Mouse (Mus musculus) neutrophil, adult 65 days (primary cell): ENCODE data around the gene Usp10. TPM values are rescaled to one million over a fixed set of nuclear protein-coding genes. Genes with fewer than 3 reads are reported as not detected.

Source experiments
- total RNA-seq: library from RNA; stranded (reverse); gene quantifications from 2 replicates; pipeline ENCODE4 v1.2.4, GENCODE M21; 2023

The Usp10 gene
- total RNA-seq, result 13.7 and 16.1 TPM in 2 replicates

GRCm38 (mm10) chr8:119909944-119910546 is at the start of gene Usp10:
Gene Usp10 (plus strand): TSS chr8:119910360.

GRCm38 (mm10) chr8:119861706-119862389 is 48.3 kb upstream of the Usp10 start, which contains the start of gene Klhl36:
Gene Klhl36 (plus strand): TSS chr8:119862266.

DNA sequence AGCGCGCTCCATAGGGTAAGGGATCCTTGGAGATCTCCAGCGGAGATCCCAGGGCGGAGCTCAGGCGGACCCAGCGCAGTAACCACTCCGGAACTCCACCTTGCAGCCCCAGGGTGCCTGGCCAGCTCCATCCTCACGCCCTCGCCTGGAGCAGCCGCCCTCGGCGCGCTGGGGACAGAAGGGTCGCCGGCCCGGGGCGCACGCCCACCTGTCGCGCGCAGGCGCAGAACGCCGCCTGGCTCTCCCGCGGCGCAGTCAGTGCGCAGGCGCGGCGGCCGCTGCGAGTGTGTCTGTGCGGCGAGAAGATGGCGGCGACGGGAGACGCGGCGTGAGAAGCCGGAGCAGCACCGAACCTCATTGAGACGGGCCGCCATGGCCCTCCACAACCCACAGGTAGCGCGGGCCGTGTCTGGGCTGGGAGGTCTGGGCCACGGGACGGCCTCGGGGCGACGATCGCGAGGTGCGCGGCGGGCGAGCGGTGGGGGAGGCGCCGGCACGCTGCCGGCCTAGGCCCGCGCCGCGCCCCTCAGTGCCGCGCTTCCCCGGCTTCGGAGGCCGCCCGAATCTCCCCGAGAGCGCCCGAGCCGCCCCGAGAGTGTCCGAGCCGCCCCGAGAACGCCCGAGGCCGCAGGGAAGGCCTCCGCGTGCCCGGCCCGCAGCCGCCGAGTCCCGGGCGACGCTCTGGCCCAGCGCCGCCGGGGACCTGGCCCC is 542 bp downstream of the Usp10 start, which contains the start of gene Gm20388:
Gene Gm20388, plus strand, starts transcription at position 295 of the 711 bp plus-strand sequence.

GRCm38 (mm10) chr8:119992249-119992648 is 82.1 kb downstream of the Usp10 start, which contains the start of gene Crispld2:
Gene Crispld2 (plus strand): TSS chr8:119992438.

Other genes with a start within 250 kb of the Usp10 start
- gene Wfdc1, start 244.0 kb upstream of the Usp10 start, total RNA-seq, result not detected in 2 replicates
- 0.27 and 0.28 TPM in 2 replicates for gene Atp2c2, start 210.4 kb upstream of the Usp10 start, total RNA-seq
- 7.8 and 8.8 TPM in 2 replicates for gene Tldc1, start 131.9 kb upstream of the Usp10 start, total RNA-seq
- gene Cotl1, start 69.8 kb upstream of the Usp10 start, total RNA-seq, result 958 and 1,043 TPM in 2 replicates
- 15.3 and 21.9 TPM in 2 replicates for gene Klhl36, start 48.1 kb upstream of the Usp10 start, total RNA-seq
- gene Gm20388, start 481 bp downstream of the Usp10 start, total RNA-seq, result 6.4 and 17.4 TPM in 2 replicates
- 103 and 118 TPM in 2 replicates for gene Crispld2, start 82.1 kb downstream of the Usp10 start, total RNA-seq
- gene Zdhhc7, start 191.1 kb downstream of the Usp10 start, total RNA-seq, result 50.3 and 71.0 TPM in 2 replicates
- gene 6430548M08Rik, start 203.8 kb downstream of the Usp10 start, total RNA-seq, result 219 and 258 TPM in 2 replicates